Mouse (Mus musculus) kidney, adult 2 months (tissue): Measurements from ENCODE around the gene Slc33a1.

Source experiments
- CTCF ChIP-seq: fragments of 200-500 bp; conservative IDR thresholded peaks from 2 replicates; pipeline ENCODE4 v1.5.1; 2011; ENCODE audit warnings: low read depth, mild to moderate bottlenecking, control low read depth, low read length, moderate library complexity, mixed read lengths; ENCODE audit not compliant: insufficient read depth, insufficient read length
- POLR2A ChIP-seq: fragments of 200-500 bp; IDR thresholded peaks from one replicate; pipeline ENCODE4 v1.6.1; 2011; ENCODE audit warnings: low read depth, low read length, control low read depth

DNA sequence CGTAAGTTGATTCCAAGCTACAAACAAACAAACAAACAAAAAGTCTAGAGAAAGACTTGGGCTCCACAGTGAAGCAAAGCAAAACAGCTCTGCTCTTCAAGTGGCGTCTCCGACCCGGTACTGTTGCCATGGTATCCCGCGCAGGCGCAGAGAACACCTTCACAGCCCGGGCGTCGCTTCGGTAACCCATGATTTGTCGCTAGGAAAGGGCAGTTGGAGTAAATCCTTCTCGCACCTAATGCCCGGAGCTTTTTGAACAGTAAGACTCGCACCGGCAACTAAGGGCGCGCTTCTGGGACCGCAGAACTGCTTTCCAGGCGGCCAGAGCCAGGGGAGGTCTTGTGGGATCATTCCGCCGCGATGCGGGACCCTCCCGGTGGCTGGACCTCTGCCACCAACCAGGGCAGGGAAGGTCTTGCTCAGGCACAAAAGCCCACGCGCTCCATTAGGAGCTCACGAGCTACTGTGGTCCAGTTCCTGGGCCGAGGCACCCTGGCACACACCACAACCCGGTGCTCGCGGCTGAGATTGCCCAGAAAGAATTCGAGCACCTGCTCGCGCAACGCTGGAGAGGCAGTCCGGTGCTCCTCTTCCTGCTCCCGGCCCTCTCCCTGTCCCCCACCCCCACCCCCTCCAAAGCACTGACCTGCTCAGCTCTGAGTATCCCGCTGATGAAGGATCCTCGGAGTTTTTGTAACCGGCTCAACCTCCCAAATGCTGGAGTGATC lies 65.8 kb downstream of the Slc33a1 start:
- TF ChIP-seq CTCF (no peak), POLR2A (no peak)
